Mouse (Mus musculus) intestine, embryonic 14.5 days (tissue): ENCODE results near the gene Skil. TPM values are rescaled to one million over a fixed set of nuclear protein-coding genes. Genes with fewer than 3 reads are reported as not detected.

ENCODE experiments used
- ATAC-seq: fragments of 200-750 bp; cut with Nextera tagmentation; replicated peaks from 2 replicates; pipeline ENCODE4 v1.8.0; 2017; ENCODE audit warnings: low read depth, moderate number of reproducible peaks, moderate TSS enrichment, moderate library complexity; ENCODE audit not compliant: low FRiP score, low TSS enrichment
- DNase-seq: peaks from one replicate; pipeline ENCODE4 v3.0.0-alpha.2; 2018; ENCODE audit warnings: low spot score
- H3K27ac ChIP-seq: fragments of 300-500 bp; sonication (generic); 2 replicates; pipeline ENCODE4 v1.5.1; 2014; ENCODE audit warnings: low read depth, mild to moderate bottlenecking, control low read depth
- H3K27me3 ChIP-seq: fragments of 300-500 bp; sonication (generic); replicated peaks from 2 replicates; pipeline ENCODE4 v1.6.1; 2014; ENCODE audit warnings: low read length, control low read depth; ENCODE audit not compliant: control insufficient read depth, insufficient read depth
- H3K36me3 ChIP-seq: fragments of 300-500 bp; sonication (generic); 2 replicates; pipeline ENCODE4 v1.6.1; 2014; ENCODE audit warnings: low read length, control low read depth; ENCODE audit not compliant: control insufficient read depth, insufficient read depth
- H3K4me1 ChIP-seq: fragments of 300-500 bp; sonication (generic); replicated peaks from 2 replicates; pipeline ENCODE4 v1.6.1; 2014; ENCODE audit warnings: low read length, control low read depth, mixed read lengths; ENCODE audit not compliant: control insufficient read depth, insufficient read depth
- H3K4me2 ChIP-seq: fragments of 300-500 bp; sonication (generic); 2 replicates; pipeline ENCODE4 v1.6.1; 2014; ENCODE audit warnings: low read length
- H3K4me3 ChIP-seq: fragments of 300-500 bp; sonication (generic); 2 replicates; pipeline ENCODE4 v1.5.1; 2014; ENCODE audit warnings: low read depth, low read length, control low read depth, mixed read lengths
- H3K9ac ChIP-seq: fragments of 300-500 bp; sonication (generic); 2 replicates; pipeline ENCODE4 v1.6.1; 2014; ENCODE audit warnings: mild to moderate bottlenecking, low read length
- H3K9me3 ChIP-seq: fragments of 300-500 bp; sonication (generic); 2 replicates; pipeline ENCODE4 v1.6.1; 2016; ENCODE audit warnings: low read length, control low read depth; ENCODE audit not compliant: control insufficient read depth
- WGBS: fragments of 180-500 bp; shearing (Covaris S2); extraction: QIAGEN DNeasy Blood & Tissue Kit; methylation state at CpG from one replicate; pipeline ENCODE4 v1.1.7; 2014; 5-methylcytosine and 5-hydroxymethylcytosine counted together
- polyA plus RNA-seq: library from polyadenylated mRNA; unstranded; fragments of >200 nt; fragmentation: Nextera tagmentation; extraction: Ambion mirVana; gene quantifications from 2 replicates; pipeline ENCODE4 v1.2.1, GENCODE M21; 2014

Skil gene
- polyA plus RNA-seq, 1 experiment from 2014 or later = 25.0 TPM

GRCm38 (mm10) chr3:31165803-31166202, 70.9 kb downstream of the Skil start:
- H3K27ac ChIP-seq = no peak overlapping the region
- ATAC-seq = no peak
- no peaks in the 10 kb centered on the region for H3K9me3 ChIP-seq
- H3K27me3 ChIP-seq = no peaks in the 10 kb centered on the region
- no peak for DNase-seq
- H3K4me2 ChIP-seq = no peak overlapping the region
- no peaks in the 10 kb centered on the region for H3K4me1 ChIP-seq
- H3K4me3 ChIP-seq = no peak overlapping the region
- no peak overlapping the region for H3K9ac ChIP-seq
- H3K36me3 ChIP-seq = no peaks in the 10 kb centered on the region
- WGBS = 80% methylated on average over 3 of the region's 3 CpGs

- DNase-seq (no peak), ATAC-seq (no peak)
- Histone ChIP-seq H3K9me3 (no peaks in the 10 kb centered on the region), H3K4me1 (no peaks in the 10 kb centered on the region), H3K4me3 (no peak overlapping the region), H3K27ac (no peak overlapping the region), H3K27me3 (no peaks in the 10 kb centered on the region), H3K36me3 (no peaks in the 10 kb centered on the region), H3K4me2 (no peak overlapping the region), H3K9ac (no peak overlapping the region)
- 64% methylated on average over 12 of the region's 12 CpGs for WGBS
These were observed 71.6 kb downstream of the Skil start for GRCm38 (mm10) chr3:31166365-31166871.

Other genes with a start within 250 kb of the Skil start
- 4.0 TPM in 2 replicates for gene Gpr160, start 239.1 kb upstream of the Skil start, polyA plus RNA-seq
- 8.8 and 9.1 TPM in 2 replicates for gene Phc3, start 125.6 kb upstream of the Skil start, polyA plus RNA-seq
- 48.0 and 51.8 TPM in 2 replicates for gene Prkci, start 99.3 kb upstream of the Skil start, polyA plus RNA-seq
- gene Cldn11, start 54.9 kb downstream of the Skil start, polyA plus RNA-seq = 6.1 and 10.0 TPM in 2 replicates
- gene Slc7a14, start 215.3 kb downstream of the Skil start, polyA plus RNA-seq = 1.3 and 1.7 TPM in 2 replicates